Mouse (Mus musculus) spleen, adult 10 weeks (tissue): Measurements from ENCODE around the gene Btbd1. TPM values are rescaled to one million over a fixed set of nuclear protein-coding genes. Genes with fewer than 3 reads are reported as not detected.

Source experiments
- polyA plus RNA-seq: library from polyadenylated mRNA; stranded (reverse); fragments of 350-450 nt; fragmentation: Illumina TruSeq; extraction: RNeasy Lipid Tissue Mini Kit (QIAGEN cat#74804); gene quantifications from one replicate; pipeline ENCODE4 v1.2.3, GENCODE M21; 2015; ENCODE audit warnings: low replicate concordance; ENCODE audit not compliant: insufficient read depth

Btbd1 gene
- polyA plus RNA-seq, result 128 TPM

DNA sequence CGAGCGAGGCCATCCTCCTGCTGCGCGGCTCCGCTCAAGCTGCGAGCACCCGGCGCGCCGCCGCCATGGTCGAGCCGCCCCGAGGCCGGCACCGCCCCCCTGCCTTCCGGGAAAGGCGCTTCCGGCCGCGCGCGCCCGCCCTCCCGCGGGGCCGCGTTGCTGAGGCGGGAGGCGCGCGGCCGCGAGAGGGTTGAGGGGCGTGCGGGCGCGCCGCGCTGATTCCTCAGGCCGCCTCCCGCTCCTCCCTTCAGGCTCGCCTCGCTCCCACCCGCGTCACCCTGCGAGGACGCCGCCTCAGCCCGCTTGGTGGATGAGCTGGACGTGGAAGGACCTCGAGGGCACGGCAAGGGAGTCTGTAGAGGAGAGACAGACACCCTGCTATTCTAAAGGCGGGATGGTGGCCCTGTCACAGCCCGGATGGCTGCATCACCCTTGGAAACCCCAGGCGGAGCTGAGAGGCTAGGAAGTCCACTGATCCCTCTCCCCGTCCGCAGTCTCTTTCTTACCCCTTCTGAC is at the start of gene Btbd1:
Gene Btbd1 (minus strand): TSS at position 53 of the 516 bp plus-strand sequence.

DNA sequence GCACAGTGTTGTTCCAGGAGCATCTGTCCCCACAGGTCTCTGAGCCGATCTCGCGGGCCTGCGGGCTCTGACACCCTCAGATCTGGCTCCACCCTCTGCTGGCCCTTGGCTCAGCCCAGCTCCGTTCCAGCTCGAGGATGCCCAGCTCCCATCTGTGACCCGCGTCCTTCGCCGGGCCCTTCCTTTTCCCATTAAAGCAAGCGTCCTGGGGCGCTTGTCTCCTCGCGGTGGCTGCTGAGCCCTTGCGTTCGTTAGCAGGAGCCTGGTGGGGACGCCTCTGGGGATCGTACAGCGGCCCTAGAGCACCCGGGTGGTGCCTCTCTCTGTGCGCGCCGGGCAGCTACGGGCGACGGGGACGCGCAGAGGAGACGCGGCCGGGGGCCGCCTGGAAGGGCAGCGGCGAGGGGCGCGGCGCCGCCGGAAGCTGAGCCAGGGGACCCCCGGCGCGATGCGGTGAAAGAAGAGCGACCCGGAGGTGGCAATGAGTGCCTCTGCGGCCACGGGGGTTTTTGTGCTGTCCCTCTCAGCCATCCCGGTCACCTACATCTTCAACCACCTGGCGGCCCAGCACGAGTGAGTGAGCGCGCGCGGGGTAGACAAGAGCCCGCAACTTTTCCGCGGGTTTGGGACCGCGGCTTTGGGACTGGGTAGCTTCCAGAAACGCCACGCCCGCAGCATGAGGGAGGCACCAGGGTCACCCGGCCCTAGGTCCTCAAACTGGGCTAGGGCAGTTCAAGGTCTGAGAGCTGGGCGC is 29.9 kb upstream of the Btbd1 start, which contains the start of gene Tm6sf1:
Gene Tm6sf1 (plus strand): TSS at position 34 of the 754 bp plus-strand sequence.

DNA sequence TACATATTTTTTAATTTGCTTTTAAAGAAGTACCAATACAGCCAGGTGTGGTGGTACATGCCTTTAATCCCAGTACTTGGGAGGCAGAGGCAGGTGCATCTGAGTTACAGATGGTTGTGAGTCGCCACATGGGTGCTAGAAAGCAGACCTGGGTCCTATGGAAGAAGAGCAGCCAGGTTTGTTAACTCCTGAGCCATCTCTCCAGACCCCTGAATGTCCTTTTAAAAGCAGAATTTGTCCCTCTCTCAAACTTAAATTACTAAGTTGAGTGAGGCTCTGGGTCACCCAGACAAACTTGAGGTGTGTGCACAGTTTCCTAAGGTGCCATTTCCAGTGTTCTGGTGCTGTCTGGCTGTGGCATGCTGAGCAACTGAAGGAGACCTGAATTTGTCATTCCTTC is 26.5 kb upstream of the Btbd1 start, which contains the start of gene Gm10160:
Gene Gm10160 (minus strand): TSS at position 101 of the 400 bp plus-strand sequence.

DNA sequence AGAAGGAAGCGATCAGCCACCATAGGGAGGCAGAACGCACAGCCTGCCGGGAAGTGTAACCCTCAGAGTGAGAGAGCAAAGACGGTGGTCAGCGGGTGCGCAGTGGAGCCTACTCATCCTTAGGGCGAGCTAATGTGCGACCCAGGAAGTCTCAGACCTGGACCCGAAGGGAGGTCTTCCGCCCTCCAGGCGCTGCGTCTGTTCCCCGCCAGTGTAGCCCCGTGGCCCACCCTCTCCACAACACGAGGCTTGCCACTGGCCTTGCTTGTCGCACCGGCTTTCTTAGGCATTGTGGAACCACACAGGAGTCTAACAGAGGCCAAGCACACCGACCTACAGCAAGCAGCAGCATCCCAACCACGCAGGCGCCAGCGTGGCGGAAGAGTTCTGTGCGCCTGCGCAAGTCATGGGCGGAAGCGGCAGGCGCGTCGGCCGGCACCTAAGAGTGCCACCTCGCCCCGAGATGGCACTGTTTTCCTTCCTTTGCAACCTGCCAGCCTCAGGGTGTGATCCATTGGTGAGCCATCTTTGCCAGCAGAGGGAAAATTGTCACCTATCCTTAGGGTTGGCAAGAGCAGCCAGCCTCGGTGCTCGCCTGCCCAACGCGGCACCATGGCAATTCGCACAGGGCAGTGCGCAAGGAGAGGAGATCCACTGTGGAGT is 40.0 kb downstream of the Btbd1 start, which contains the start of gene 3110040N11Rik:
Gene 3110040N11Rik (minus strand): TSS at position 384 of the 663 bp plus-strand sequence.

DNA sequence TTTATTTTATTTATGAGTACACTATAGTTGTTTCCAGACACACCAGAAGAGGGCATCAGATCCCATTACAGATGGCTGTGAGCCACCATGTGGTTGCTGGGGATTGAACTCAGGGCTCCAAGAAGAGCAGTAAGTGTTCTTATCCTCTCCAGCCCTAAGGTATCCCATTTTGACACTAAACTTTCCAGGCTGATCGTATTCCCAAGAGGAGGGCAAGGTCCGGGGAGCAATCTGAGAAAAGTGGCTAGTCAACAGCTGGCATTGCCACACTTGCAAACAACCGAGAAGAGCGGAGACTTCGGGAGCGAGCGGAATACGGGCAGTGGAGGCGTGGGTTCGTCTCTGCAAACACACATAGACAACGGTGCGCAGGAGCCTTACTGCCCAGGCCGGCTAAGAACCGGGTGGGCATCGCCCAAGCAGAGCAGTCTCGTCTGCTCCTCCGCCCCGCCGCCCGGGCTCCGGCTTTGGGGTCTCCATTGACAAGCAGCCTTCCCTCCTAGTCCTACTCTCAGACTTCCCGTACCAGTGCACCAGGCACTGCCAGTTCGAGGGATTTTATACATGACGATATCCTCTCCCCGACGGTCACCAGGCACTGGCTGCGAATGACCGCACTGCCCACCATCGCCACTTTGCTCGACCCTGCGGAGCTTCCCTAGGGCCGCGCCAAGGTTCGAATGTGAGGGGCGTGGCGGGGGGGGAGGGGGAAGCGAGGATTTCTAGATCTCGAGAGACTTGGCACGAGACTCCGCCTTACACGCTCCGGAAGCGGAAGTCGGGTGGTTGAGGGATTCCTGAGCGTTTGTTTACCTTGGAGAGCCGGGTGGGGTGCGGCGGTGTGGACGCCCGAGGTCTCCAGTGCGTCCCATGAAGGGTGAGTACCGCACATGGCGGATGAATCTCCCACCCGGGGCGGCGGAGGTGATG is 66.8 kb downstream of the Btbd1 start, which contains the start of gene Ramac:
Gene Ramac (plus strand): TSS at position 746 of the 930 bp plus-strand sequence.

Other genes with a start within 250 kb of the Btbd1 start
- 1.1 TPM for gene Homer2, start 121.9 kb downstream of the Btbd1 start, polyA plus RNA-seq
- gene Ramac, start 66.5 kb downstream of the Btbd1 start, polyA plus RNA-seq, result 97.6 TPM
- 22.3 TPM for gene 3110040N11Rik, start 40.0 kb downstream of the Btbd1 start, polyA plus RNA-seq
- gene Gm10160, start 26.4 kb upstream of the Btbd1 start, polyA plus RNA-seq, result not detected
- 183 TPM for gene Tm6sf1, start 29.6 kb upstream of the Btbd1 start, polyA plus RNA-seq
- 8.9 TPM for gene Hdgfl3, start 105.0 kb upstream of the Btbd1 start, polyA plus RNA-seq
- gene Bnc1, start 162.9 kb upstream of the Btbd1 start, polyA plus RNA-seq, result 0.23 TPM